Mouse (Mus musculus) G1E (cell line): Measurements from ENCODE around the gene Adamts8. TPM values are rescaled to one million over a fixed set of nuclear protein-coding genes. Genes with fewer than 3 reads are reported as not detected.

Experiments used
- ATAC-seq: 2 replicates; pipeline ENCODE4 v1.8.0; 2016; ENCODE audit warnings: mild to moderate bottlenecking; ENCODE audit not compliant: insufficient number of reproducible peaks, poor library complexity, low FRiP score, severe bottlenecking; ENCODE audit errors: extremely low read depth
- DNase-seq: peaks from one replicate; pipeline ENCODE4 v3.0.0; 2012; ENCODE audit warnings: low spot score
- H3K27me3 ChIP-seq: 2 replicates; pipeline ENCODE4 v1.6.1; 2012; ENCODE audit warnings: mild to moderate bottlenecking, low read length, inconsistent platforms; ENCODE audit not compliant: insufficient read depth
- H3K36me3 ChIP-seq: replicated peaks from 2 replicates; pipeline ENCODE3; 2012; ENCODE audit warnings: mild to moderate bottlenecking, inconsistent platforms
- H3K4me1 ChIP-seq: 2 replicates; pipeline ENCODE4 v1.6.1; 2012; ENCODE audit warnings: low read depth, low read length, inconsistent platforms, mixed read lengths; ENCODE audit not compliant: insufficient read depth
- H3K4me3 ChIP-seq: 2 replicates; pipeline ENCODE4 v1.5.1; 2012; ENCODE audit warnings: low read depth, mild to moderate bottlenecking, inconsistent platforms, low read length, moderate library complexity, mixed read lengths
- H3K9me3 ChIP-seq: replicated peaks from 2 replicates; pipeline ENCODE4 v1.6.1; 2012; ENCODE audit warnings: inconsistent platforms
- CTCF ChIP-seq: IDR thresholded peaks from 2 replicates; pipeline ENCODE4 v1.5.1; 2012; ENCODE audit warnings: low read depth, low read length, inconsistent platforms, mixed read lengths
- GATA1 ChIP-seq: IDR thresholded peaks from 2 replicates; pipeline ENCODE4 v1.6.1; 2012; ENCODE audit warnings: borderline replicate concordance, low read length, inconsistent platforms, mixed read lengths
- GATA2 ChIP-seq: IDR thresholded peaks from 2 replicates; pipeline ENCODE4 v1.6.1; 2012; ENCODE audit warnings: low read depth, low read length, inconsistent platforms, borderline replicate concordance
- POLR2AphosphoS5 ChIP-seq: IDR thresholded peaks from 2 replicates; pipeline ENCODE4 v1.6.1; 2012; ENCODE audit warnings: low read depth, low read length, inconsistent platforms; ENCODE audit not compliant: insufficient replicate concordance
- TAL1 ChIP-seq: conservative IDR thresholded peaks from 2 replicates; pipeline ENCODE4 v1.6.1; 2012; ENCODE audit warnings: low read depth, low read length, inconsistent platforms, mixed read lengths
- polyA plus RNA-seq: library from polyadenylated mRNA; stranded (reverse); fragments of >175 nt; gene quantifications from 2 replicates; pipeline ENCODE4 v1.2.3, GENCODE M21; 2012
- total RNA-seq, 2 experiments: library from RNA; stranded (forward) in 1 of 2; stranded (reverse) in 1 of 2; fragments of 200-1000 nt in 1 of 2; fragments of >200 nt in 1 of 2; fragmentation: Nextera tagmentation in 1 of 2; gene quantifications; 2 replicates each; pipeline ENCODE4 v1.2.3; 2014 to 2017

Adamts8 gene
- total and polyA plus RNA-seq, 3 experiments = not detected

- Histone ChIP-seq H3K9me3 (no peaks in the 10 kb centered on the region), H3K36me3 (no peaks in the 10 kb centered on the region), H3K4me3 (no peak overlapping the region), H3K27me3 (peaks cover 4% of the 10 kb centered on the region), H3K4me1 (no peaks in the 10 kb centered on the region)
- no peak for ATAC-seq
- TF ChIP-seq GATA2 (no peak), POLR2AphosphoS5 (no peak), TAL1 (no peak), GATA1 (no peak), CTCF (no peak)
- DNase-seq = no peak
These were observed 24.5 kb downstream of the Adamts8 start for GRCm38 (mm10) chr9:30966881-30967280.

- TF ChIP-seq CTCF = no peak
- no peak for TF ChIP-seq TAL1
- no peak for TF ChIP-seq GATA1
- no peak for TF ChIP-seq GATA2
- TF ChIP-seq POLR2AphosphoS5 = no peak
- H3K4me3 ChIP-seq = no peak overlapping the region
- DNase-seq (no peak), ATAC-seq (no peak)
- peaks cover 6% of the 10 kb centered on the region; the same call in 1 of the 2 replicates for H3K27me3 ChIP-seq
- H3K4me1 ChIP-seq = no peaks in the 10 kb centered on the region
- no peaks in the 10 kb centered on the region for H3K9me3 ChIP-seq
- no peaks in the 10 kb centered on the region for H3K36me3 ChIP-seq
These were observed 25.8 kb downstream of the Adamts8 start for GRCm38 (mm10) chr9:30968130-30968529.

GRCm38 (mm10) chr9:30970001-30970400 lies 27.6 kb downstream of the Adamts8 start:
- DNase-seq (no peak), ATAC-seq (no peak)
- Histone ChIP-seq H3K4me3 (no peak overlapping the region), H3K9me3 (no peaks in the 10 kb centered on the region), H3K4me1 (no peaks in the 10 kb centered on the region), H3K36me3 (no peaks in the 10 kb centered on the region), H3K27me3 (peaks cover 6% of the 10 kb centered on the region; the same call in 1 of the 2 replicates)
- no peak for TF ChIP-seq GATA1
- no peak for TF ChIP-seq GATA2

GRCm38 (mm10) chr9:30971967-30972366 lies 29.6 kb downstream of the Adamts8 start:
- DNase-seq (no peak), ATAC-seq (no peak)
- no peaks in the 10 kb centered on the region for H3K36me3 ChIP-seq
- no peaks in the 10 kb centered on the region for H3K9me3 ChIP-seq
- H3K4me1 ChIP-seq = no peaks in the 10 kb centered on the region
- peaks cover 6% of the 10 kb centered on the region; the same call in 1 of the 2 replicates for H3K27me3 ChIP-seq
- no peak for TF ChIP-seq POLR2AphosphoS5
- TF ChIP-seq GATA1 = no peak
- TF ChIP-seq TAL1 = no peak
- TF ChIP-seq GATA2 = no peak
- TF ChIP-seq CTCF = no peak
- H3K4me3 ChIP-seq = no peak overlapping the region

- TF ChIP-seq GATA1 (no peak), POLR2AphosphoS5 (no peak), TAL1 (no peak), GATA2 (no peak), CTCF (no peak)
- DNase-seq (no peak), ATAC-seq (no peak)
- H3K36me3 ChIP-seq = no peaks in the 10 kb centered on the region
- H3K4me3 ChIP-seq = no peak overlapping the region
- H3K27me3 ChIP-seq = peaks cover 6% of the 10 kb centered on the region; the same call in 1 of the 2 replicates
- H3K4me1 ChIP-seq = peaks cover 2% of the 10 kb centered on the region; the same call in 1 of the 2 replicates
- H3K9me3 ChIP-seq = no peaks in the 10 kb centered on the region
These were observed 34.1 kb downstream of the Adamts8 start for GRCm38 (mm10) chr9:30976339-30977023.

GRCm38 (mm10) chr9:30980467-30980866 lies 38.1 kb downstream of the Adamts8 start:
- no peaks in the 10 kb centered on the region for H3K27me3 ChIP-seq
- TF ChIP-seq GATA1 (no peak), GATA2 (no peak), CTCF (no peak), POLR2AphosphoS5 (no peak), TAL1 (no peak)
- no peak for DNase-seq
- H3K4me3 ChIP-seq = no peak overlapping the region
- no peaks in the 10 kb centered on the region for H3K36me3 ChIP-seq
- H3K4me1 ChIP-seq = peaks cover 2% of the 10 kb centered on the region; the same call in 1 of the 2 replicates
- ATAC-seq = no peak
- H3K9me3 ChIP-seq = no peaks in the 10 kb centered on the region
